Mouse (Mus musculus) heart, adult 2 months (tissue): ENCODE data around the gene Gipc2.

ENCODE experiments used
- EP300 ChIP-seq: fragments of 200-500 bp; IDR thresholded peaks from 2 replicates; pipeline ENCODE4 v1.6.1; 2011; ENCODE audit warnings: low read depth, low read length, control low read depth; ENCODE audit not compliant: insufficient read depth
- POLR2A ChIP-seq: fragments of 200-500 bp; IDR thresholded peaks from 2 replicates; pipeline ENCODE4 v1.6.1; 2011; ENCODE audit warnings: mild to moderate bottlenecking, low read depth, low read length, control low read depth; ENCODE audit not compliant: insufficient read depth

DNA sequence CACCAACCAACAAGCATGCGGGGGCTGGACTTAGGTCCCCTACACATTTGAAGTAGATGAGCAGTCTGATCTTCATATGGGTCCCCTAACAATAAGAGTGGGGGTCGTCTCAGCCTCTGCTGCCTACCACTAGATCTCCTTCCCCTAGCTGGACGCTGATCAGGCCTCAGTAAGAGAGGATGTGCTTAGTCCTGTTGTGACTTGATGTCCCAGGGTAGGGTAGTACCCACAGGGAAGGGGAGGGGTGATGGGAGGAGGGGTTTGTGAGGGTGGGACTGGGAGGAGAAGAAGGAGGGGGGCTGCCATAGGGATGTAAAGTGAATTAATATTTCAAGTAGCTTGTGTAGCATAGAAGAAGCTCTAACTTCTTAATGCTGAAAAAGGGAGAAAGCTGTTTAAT, 33.1 kb upstream of the Gipc2 start:
- no peak for TF ChIP-seq POLR2A
- no peak for TF ChIP-seq EP300
